Mouse (Mus musculus) liver, embryonic 15.5 days (tissue): Measurements from ENCODE around the gene Mllt3. TPM values are rescaled to one million over a fixed set of nuclear protein-coding genes. Genes with fewer than 3 reads are reported as not detected.

Source experiments
- ATAC-seq: fragments of 200-750 bp; cut with Nextera tagmentation; 2 replicates; pipeline ENCODE4 v1.8.0; 2017; ENCODE audit warnings: moderate number of reproducible peaks, mild to moderate bottlenecking, moderate library complexity; ENCODE audit not compliant: insufficient read depth
- H3K27ac ChIP-seq: fragments of 300-500 bp; sonication (generic); replicated peaks from 2 replicates; pipeline ENCODE4 v1.5.1; 2015; ENCODE audit warnings: mild to moderate bottlenecking, inconsistent platforms
- H3K27me3 ChIP-seq: fragments of 300-500 bp; sonication (generic); 2 replicates; pipeline ENCODE4 v1.6.1; 2015; ENCODE audit warnings: mild to moderate bottlenecking, inconsistent platforms
- H3K36me3 ChIP-seq: fragments of 300-500 bp; sonication (generic); replicated peaks from 2 replicates; pipeline ENCODE4 v1.6.1; 2015; ENCODE audit warnings: moderate library complexity, mild to moderate bottlenecking, inconsistent platforms
- H3K4me1 ChIP-seq: fragments of 300-500 bp; sonication (generic); replicated peaks from 2 replicates; pipeline ENCODE4 v1.6.1; 2015; ENCODE audit warnings: inconsistent platforms
- H3K4me2 ChIP-seq: fragments of 300-500 bp; sonication (generic); 2 replicates; pipeline ENCODE4 v1.6.1; 2015; ENCODE audit warnings: moderate library complexity, mild to moderate bottlenecking, inconsistent platforms
- H3K4me3 ChIP-seq: fragments of 300-500 bp; sonication (generic); replicated peaks from 2 replicates; pipeline ENCODE4 v1.5.1; 2015; ENCODE audit warnings: mild to moderate bottlenecking, inconsistent platforms
- H3K9ac ChIP-seq: fragments of 300-500 bp; sonication (generic); 2 replicates; pipeline ENCODE4 v1.6.1; 2015; ENCODE audit warnings: moderate library complexity, mild to moderate bottlenecking, inconsistent platforms
- H3K9me3 ChIP-seq: fragments of 300-500 bp; sonication (generic); replicated peaks from 2 replicates; pipeline ENCODE4 v1.6.1; 2016; ENCODE audit warnings: inconsistent platforms
- WGBS: fragments of 180-500 bp; shearing (Covaris S2); methylation state at CpG from one replicate; pipeline ENCODE4 v1.1.7; 2015; ENCODE audit warnings: mixed read lengths; ENCODE audit not compliant: insufficient replicate concordance; 5-methylcytosine and 5-hydroxymethylcytosine counted together
- polyA plus RNA-seq: library from polyadenylated mRNA; unstranded; fragments of >200 nt; fragmentation: Nextera tagmentation; extraction: Ambion mirVana; gene quantifications from 2 replicates; pipeline ENCODE4 v1.2.1, GENCODE M21; 2015

Gene Mllt3
- polyA plus RNA-seq, 1 experiment from 2014 or later: 83.9 TPM

DNA sequence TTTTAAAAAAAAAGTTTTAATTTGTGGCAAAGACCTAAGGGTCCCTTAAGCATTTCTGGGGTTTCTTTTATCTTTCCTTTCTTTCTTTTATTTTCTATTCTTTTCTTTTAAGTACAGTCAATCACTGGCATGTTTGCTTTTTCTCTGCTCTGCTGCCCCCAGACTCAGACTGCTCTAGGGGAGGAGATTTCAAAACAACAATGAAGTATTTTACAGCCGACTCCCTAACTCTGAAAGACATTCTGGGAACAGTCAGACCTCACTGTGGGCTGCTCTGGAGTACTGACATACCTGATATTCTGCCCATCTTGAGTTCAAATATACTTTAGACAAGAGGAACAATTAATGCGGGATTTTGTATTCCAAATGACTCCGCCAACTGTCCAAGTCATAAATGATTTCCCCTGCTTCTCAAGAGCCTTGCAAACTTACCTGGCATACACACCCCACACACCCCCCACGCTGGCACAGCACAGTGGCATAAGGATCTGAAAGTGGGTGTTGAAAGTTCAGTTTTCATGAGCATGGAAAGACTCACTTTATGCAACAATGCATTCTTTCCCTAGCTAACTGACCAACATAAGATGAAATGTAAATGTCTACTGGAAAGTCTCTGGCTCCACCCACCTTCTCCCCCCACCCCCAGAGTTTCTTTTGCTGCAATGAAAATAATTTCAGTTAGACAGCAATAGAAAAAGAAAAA, 21.1 kb downstream of the Mllt3 start:
- 74% methylated on average over 4 of the region's 4 CpGs for WGBS
- H3K4me3 ChIP-seq: no peak overlapping the region
- no peaks in the 10 kb centered on the region for H3K36me3 ChIP-seq
- ATAC-seq: no peak
- no peaks in the 10 kb centered on the region for H3K9me3 ChIP-seq
- H3K4me1 ChIP-seq: 0 out of 2 replicates have a peak, but pooled peaks cover 5% of the 10 kb centered on the region
- no peaks in the 10 kb centered on the region for H3K27me3 ChIP-seq
- H3K9ac ChIP-seq: no peak overlapping the region
- H3K27ac ChIP-seq: no peak overlapping the region
- no peak overlapping the region for H3K4me2 ChIP-seq

- WGBS: 49% methylated on average over 5 of the region's 5 CpGs
- Histone ChIP-seq H3K36me3 (no peaks in the 10 kb centered on the region), H3K4me1 (0 out of 2 replicates have a peak, but pooled peaks cover 5% of the 10 kb centered on the region), H3K27me3 (no peaks in the 10 kb centered on the region), H3K27ac (no peak overlapping the region), H3K4me2 (no peak overlapping the region), H3K9ac (no peak overlapping the region), H3K9me3 (no peaks in the 10 kb centered on the region), H3K4me3 (no peak overlapping the region)
- no peak for ATAC-seq
Measured at GRCm38 (mm10) chr4:88010441-88010840, 22.7 kb downstream of the Mllt3 start.

DNA sequence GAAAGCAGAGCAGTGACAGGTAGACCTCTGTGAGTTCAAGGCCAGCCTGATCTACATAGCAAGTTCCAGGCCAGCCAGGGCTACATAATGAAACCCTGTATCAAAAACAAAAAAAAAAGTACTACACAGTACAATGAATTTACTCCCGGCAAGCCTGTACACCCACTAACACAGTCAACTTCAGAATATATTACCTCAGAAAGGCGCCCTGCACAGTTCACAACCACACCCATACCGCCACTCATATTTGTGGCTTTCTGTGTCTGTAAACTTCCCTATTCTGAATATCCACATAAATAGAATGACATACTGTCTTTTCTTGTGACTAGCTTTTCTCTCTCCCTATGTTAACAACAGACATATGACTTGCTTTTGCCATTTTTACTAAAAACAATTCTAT, 27.4 kb downstream of the Mllt3 start:
- no peaks in the 10 kb centered on the region for H3K36me3 ChIP-seq
- no peak overlapping the region for H3K4me3 ChIP-seq
- no peak overlapping the region for H3K4me2 ChIP-seq
- no peak overlapping the region for H3K9ac ChIP-seq
- no peaks in the 10 kb centered on the region for H3K9me3 ChIP-seq
- 29% methylated on average over 3 of the region's 3 CpGs for WGBS
- H3K27me3 ChIP-seq: no peaks in the 10 kb centered on the region
- no peak overlapping the region for H3K27ac ChIP-seq
- no peak for ATAC-seq
- H3K4me1 ChIP-seq: peaks cover 10% of the 10 kb centered on the region; the same call in 1 of the 2 replicates

DNA sequence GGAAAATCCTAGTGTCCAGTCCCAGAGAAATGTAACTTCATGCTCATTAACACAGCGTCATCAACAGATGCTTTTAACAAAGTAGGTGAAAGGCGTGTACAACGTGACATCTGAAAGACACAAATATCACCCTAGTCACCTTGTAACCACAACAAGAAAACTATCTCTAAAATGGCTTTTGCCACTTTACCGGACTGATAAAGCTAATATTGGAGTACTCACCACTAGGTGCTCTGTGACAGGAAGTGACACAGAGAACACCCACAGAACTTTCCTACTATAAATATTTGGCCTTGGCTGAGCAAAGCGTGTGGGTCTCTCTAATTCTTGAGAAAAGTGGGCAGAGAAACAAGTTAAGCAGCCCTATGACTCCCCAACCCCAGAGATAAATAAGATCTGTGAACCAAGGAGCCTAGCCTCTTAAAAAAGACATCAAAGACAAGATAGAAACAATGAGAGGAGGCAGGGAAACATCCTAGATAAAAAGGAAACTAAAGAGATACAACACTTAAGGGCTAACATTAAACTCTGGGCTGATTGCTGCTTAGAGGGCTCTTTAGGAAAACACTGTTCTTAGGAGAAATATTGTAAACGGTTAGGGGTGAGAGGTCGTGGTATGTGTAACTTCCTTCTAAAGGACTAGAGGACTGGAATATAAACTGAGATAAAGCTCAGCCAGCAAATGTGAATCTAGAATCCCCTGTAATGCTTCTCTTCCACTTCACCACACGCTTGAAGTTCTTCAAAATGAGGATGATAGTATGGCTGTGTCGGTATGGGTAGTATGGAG, 29.8 kb downstream of the Mllt3 start:
- H3K9ac ChIP-seq: no peak overlapping the region
- peaks cover 6% of the 10 kb centered on the region; the same call in 1 of the 2 replicates for H3K4me1 ChIP-seq
- no peaks in the 10 kb centered on the region for H3K9me3 ChIP-seq
- H3K4me2 ChIP-seq: no peak overlapping the region
- 39% methylated on average over 9 of the region's 9 CpGs for WGBS
- no peaks in the 10 kb centered on the region for H3K36me3 ChIP-seq
- no peak for ATAC-seq
- no peaks in the 10 kb centered on the region for H3K27me3 ChIP-seq
- H3K27ac ChIP-seq: no peak overlapping the region
- no peak overlapping the region for H3K4me3 ChIP-seq

- no peak overlapping the region for H3K4me2 ChIP-seq
- no peak overlapping the region for H3K9ac ChIP-seq
- 75% methylated on average over 5 of the region's 5 CpGs for WGBS
- no peak overlapping the region for H3K4me3 ChIP-seq
- no peaks in the 10 kb centered on the region for H3K4me1 ChIP-seq
- no peaks in the 10 kb centered on the region for H3K36me3 ChIP-seq
- H3K27me3 ChIP-seq: no peaks in the 10 kb centered on the region
- no peaks in the 10 kb centered on the region for H3K9me3 ChIP-seq
- no peak for ATAC-seq
- no peak overlapping the region for H3K27ac ChIP-seq
Measured at GRCm38 (mm10) chr4:87991710-87992109, 41.5 kb downstream of the Mllt3 start.

- no peak overlapping the region for H3K4me3 ChIP-seq
- ATAC-seq: no peak
- no peak overlapping the region for H3K27ac ChIP-seq
- no peaks in the 10 kb centered on the region for H3K36me3 ChIP-seq
- no peaks in the 10 kb centered on the region for H3K9me3 ChIP-seq
- H3K27me3 ChIP-seq: no peaks in the 10 kb centered on the region
- H3K4me1 ChIP-seq: no peaks in the 10 kb centered on the region
- H3K9ac ChIP-seq: no peak overlapping the region
- WGBS: 76% methylated on average over 5 of the region's 5 CpGs
- H3K4me2 ChIP-seq: no peak overlapping the region
Measured at GRCm38 (mm10) chr4:87990940-87991339, 42.2 kb downstream of the Mllt3 start.

DNA sequence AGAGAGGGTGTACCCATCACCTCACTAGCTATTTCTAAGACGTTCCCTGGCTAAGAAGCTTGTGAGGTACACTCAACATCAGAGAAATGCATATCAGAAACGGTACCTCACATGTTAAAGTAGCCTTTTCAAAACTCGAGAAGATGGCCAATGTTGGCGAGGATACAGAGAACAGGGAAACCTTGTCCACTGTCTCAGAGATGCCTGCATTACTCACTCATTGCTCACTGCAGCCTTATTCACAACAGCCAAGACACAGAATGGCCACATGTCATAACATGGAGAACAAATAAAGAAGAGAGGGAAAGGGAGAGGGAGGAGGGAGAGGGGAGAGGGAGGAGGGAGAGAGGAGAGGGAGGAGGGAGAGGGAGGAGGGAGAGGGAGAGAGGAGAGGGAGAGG, 47.9 kb downstream of the Mllt3 start:
- H3K4me1 ChIP-seq: no peaks in the 10 kb centered on the region
- H3K9me3 ChIP-seq: no peaks in the 10 kb centered on the region
- no peak overlapping the region for H3K4me2 ChIP-seq
- no peaks in the 10 kb centered on the region for H3K36me3 ChIP-seq
- WGBS: 51% methylated on average over 4 of the region's 4 CpGs
- no peak overlapping the region for H3K4me3 ChIP-seq
- no peaks in the 10 kb centered on the region for H3K27me3 ChIP-seq
- H3K27ac ChIP-seq: no peak overlapping the region
- no peak overlapping the region for H3K9ac ChIP-seq
- no peak for ATAC-seq

- Histone ChIP-seq H3K4me3 (no peak overlapping the region), H3K36me3 (no peaks in the 10 kb centered on the region), H3K27me3 (no peaks in the 10 kb centered on the region), H3K4me2 (no peak overlapping the region), H3K27ac (no peak overlapping the region), H3K9me3 (no peaks in the 10 kb centered on the region), H3K9ac (no peak overlapping the region), H3K4me1 (no peaks in the 10 kb centered on the region)
- WGBS: 57% methylated on average over 3 of the region's 3 CpGs
- ATAC-seq: no peak
Measured at GRCm38 (mm10) chr4:87984589-87984988, 48.6 kb downstream of the Mllt3 start.

DNA sequence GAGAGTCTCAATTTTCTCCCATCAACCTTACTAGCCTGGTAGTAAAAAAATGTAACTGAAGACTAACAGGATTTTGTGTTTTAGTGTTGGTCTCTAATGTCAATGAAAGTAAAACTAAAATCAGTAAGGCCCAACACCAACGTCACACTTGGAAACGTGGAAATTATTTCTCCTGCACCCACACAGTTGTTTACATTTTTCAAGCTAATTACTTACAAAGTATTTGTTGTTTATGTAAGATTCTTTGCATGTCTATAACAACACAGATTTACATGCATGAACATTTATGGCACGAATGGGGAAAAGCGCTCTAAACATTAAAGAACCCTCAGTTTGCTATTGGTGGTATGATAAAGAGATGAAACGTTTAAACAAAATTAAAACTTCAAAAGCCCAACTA, 49.1 kb downstream of the Mllt3 start:
- no peak for ATAC-seq
- no peaks in the 10 kb centered on the region for H3K27me3 ChIP-seq
- no peaks in the 10 kb centered on the region for H3K36me3 ChIP-seq
- no peaks in the 10 kb centered on the region for H3K9me3 ChIP-seq
- no peaks in the 10 kb centered on the region for H3K4me1 ChIP-seq
- no peak overlapping the region for H3K27ac ChIP-seq
- H3K4me2 ChIP-seq: no peak overlapping the region
- 70% methylated on average over 5 of the region's 5 CpGs for whole genome bisulfite sequencing
- H3K4me3 ChIP-seq: no peak overlapping the region
- no peak overlapping the region for H3K9ac ChIP-seq

- 55% methylated on average over 5 of the region's 5 CpGs for WGBS
Measured at GRCm38 (mm10) chr4:87982578-87982977, 50.6 kb downstream of the Mllt3 start.

DNA sequence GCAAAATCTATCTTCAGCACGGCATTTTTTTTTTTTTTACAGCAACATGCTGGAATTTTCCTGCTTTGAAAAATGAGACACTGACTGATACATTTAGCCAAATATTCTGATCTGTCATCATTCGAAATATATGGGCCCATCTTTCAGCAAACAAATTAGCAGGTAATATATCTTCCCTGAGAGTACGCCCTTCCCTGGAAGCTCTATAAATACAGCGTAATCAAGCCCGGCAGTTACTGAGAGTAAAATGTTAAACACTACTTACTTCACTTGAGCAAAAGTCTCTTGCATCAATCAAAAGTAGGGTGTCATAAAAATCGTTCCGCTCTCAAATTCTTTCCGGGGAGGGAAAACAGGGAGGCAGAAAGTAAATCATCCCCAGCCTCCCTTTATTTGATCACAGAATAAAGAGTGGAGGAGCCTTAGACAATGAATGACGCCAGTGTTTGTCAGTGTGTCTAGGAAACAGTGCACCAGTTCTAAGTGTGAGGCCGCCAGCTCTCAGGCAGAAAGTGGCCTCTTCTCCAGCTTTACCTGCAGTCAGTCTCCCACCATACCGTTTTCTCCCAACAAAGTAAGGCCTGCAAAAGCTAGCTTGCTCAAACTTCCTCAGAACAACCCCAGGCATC, 55.2 kb downstream of the Mllt3 start:
- no peak overlapping the region for H3K9ac ChIP-seq
- no peak for ATAC-seq
- H3K4me2 ChIP-seq: no peak overlapping the region
- no peak overlapping the region for H3K27ac ChIP-seq
- no peak overlapping the region for H3K4me3 ChIP-seq
- 72% methylated on average over 11 of the region's 11 CpGs for WGBS
- H3K27me3 ChIP-seq: no peaks in the 10 kb centered on the region
- H3K36me3 ChIP-seq: no peaks in the 10 kb centered on the region
- no peaks in the 10 kb centered on the region for H3K4me1 ChIP-seq
- H3K9me3 ChIP-seq: no peaks in the 10 kb centered on the region

More at GRCm38 (mm10) chr4:87982578-87982977, 50.6 kb downstream of the Mllt3 start:
- Histone ChIP-seq H3K4me1 (no peaks in the 10 kb centered on the region), H3K4me3 (no peak overlapping the region), H3K36me3 (no peaks in the 10 kb centered on the region), H3K9me3 (no peaks in the 10 kb centered on the region), H3K27ac (no peak overlapping the region), H3K4me2 (no peak overlapping the region), H3K27me3 (no peaks in the 10 kb centered on the region), H3K9ac (no peak overlapping the region)
- ATAC-seq: no peak
